Mouse (Mus musculus) embryonic facial prominence, embryonic 13.5 days (tissue): ENCODE data around the gene Fgfr2. TPM values are rescaled to one million over a fixed set of nuclear protein-coding genes. Genes with fewer than 3 reads are reported as not detected.

Experiments used
- ATAC-seq: fragments of 200-750 bp; cut with Nextera tagmentation; 2 replicates; pipeline ENCODE4 v1.8.0; 2017; ENCODE audit warnings: low read depth; ENCODE audit not compliant: insufficient number of reproducible peaks, insufficient read depth, low FRiP score, low TSS enrichment
- H3K27ac ChIP-seq: fragments of 300-500 bp; sonication (generic); 2 replicates; pipeline ENCODE4 v1.5.1; 2015; ENCODE audit warnings: moderate library complexity, mild to moderate bottlenecking, inconsistent platforms
- H3K27me3 ChIP-seq: fragments of 300-500 bp; sonication (generic); 2 replicates; pipeline ENCODE4 v1.6.1; 2015; ENCODE audit warnings: mild to moderate bottlenecking, inconsistent platforms
- H3K36me3 ChIP-seq: fragments of 300-500 bp; sonication (generic); 2 replicates; pipeline ENCODE4 v1.6.1; 2015; ENCODE audit warnings: mild to moderate bottlenecking, inconsistent platforms
- H3K4me1 ChIP-seq: fragments of 300-500 bp; sonication (generic); 2 replicates; pipeline ENCODE4 v1.6.1; 2015; ENCODE audit warnings: inconsistent platforms
- H3K4me2 ChIP-seq: fragments of 300-500 bp; sonication (generic); 2 replicates; pipeline ENCODE4 v1.6.1; 2015; ENCODE audit warnings: moderate library complexity, mild to moderate bottlenecking, inconsistent platforms
- H3K4me3 ChIP-seq: fragments of 300-500 bp; sonication (generic); 2 replicates; pipeline ENCODE4 v1.5.1; 2015; ENCODE audit warnings: mild to moderate bottlenecking, inconsistent platforms
- H3K9ac ChIP-seq: fragments of 300-500 bp; sonication (generic); 2 replicates; pipeline ENCODE4 v1.6.1; 2015; ENCODE audit warnings: mild to moderate bottlenecking, inconsistent platforms
- H3K9me3 ChIP-seq: fragments of 300-500 bp; sonication (generic); 2 replicates; pipeline ENCODE4 v1.6.1; 2016; ENCODE audit warnings: inconsistent platforms
- WGBS: fragments of 180-500 bp; shearing (Covaris S2); methylation state at CpG from one replicate; pipeline ENCODE4 v1.1.7; 2015; ENCODE audit warnings: mixed read lengths; 5-methylcytosine and 5-hydroxymethylcytosine counted together
- polyA plus RNA-seq: library from polyadenylated mRNA; unstranded; fragments of >200 nt; fragmentation: Nextera tagmentation; extraction: Ambion mirVana; gene quantifications from 2 replicates; pipeline ENCODE4 v1.2.1, GENCODE M21; 2015

Gene Fgfr2
- polyA plus RNA-seq, 1 experiment from 2014 or later, result 174 TPM

- Histone ChIP-seq H3K36me3 (no peaks in the 10 kb centered on the region), H3K4me3 (peak overlapping the region; percentile 68), H3K9me3 (no peaks in the 10 kb centered on the region), H3K4me1 (peaks cover 60% of the 10 kb centered on the region), H3K27me3 (no peaks in the 10 kb centered on the region; the same call in 1 of the 2 replicates), H3K27ac (peak overlapping the region; percentile 91), H3K4me2 (peak overlapping the region; percentile 93), H3K9ac (peak overlapping the region; percentile 85)
- peak; percentile 57 for ATAC-seq
- 1% methylated on average over 51 of the region's 51 CpGs for WGBS
Observed at GRCm38 (mm10) chr7:132315149-132316091, 807.7 kb downstream of the Fgfr2 start.

GRCm38 (mm10) chr7:132312396-132312795, 810.8 kb downstream of the Fgfr2 start:
- Histone ChIP-seq H3K4me1 (peaks cover 75% of the 10 kb centered on the region), H3K9me3 (no peaks in the 10 kb centered on the region), H3K36me3 (no peaks in the 10 kb centered on the region), H3K9ac (no peak overlapping the region), H3K4me2 (peak overlapping the region; percentile 19), H3K4me3 (no peak overlapping the region), H3K27ac (no peak overlapping the region), H3K27me3 (no peaks in the 10 kb centered on the region)
- WGBS, result 62% methylated on average over 8 of the region's 8 CpGs
- no peak for ATAC-seq

- no peak for ATAC-seq
- H3K27me3 ChIP-seq, result no peaks in the 10 kb centered on the region
- H3K27ac ChIP-seq, result no peak overlapping the region
- H3K4me2 ChIP-seq, result no peak overlapping the region
- H3K9ac ChIP-seq, result no peak overlapping the region
- H3K4me1 ChIP-seq, result peaks cover 71% of the 10 kb centered on the region
- no peaks in the 10 kb centered on the region for H3K9me3 ChIP-seq
- WGBS, result 45% methylated on average over 5 of the region's 5 CpGs
- no peaks in the 10 kb centered on the region for H3K36me3 ChIP-seq
- no peak overlapping the region for H3K4me3 ChIP-seq
Observed at GRCm38 (mm10) chr7:132308537-132309191, 814.5 kb downstream of the Fgfr2 start.

- H3K36me3 ChIP-seq, result no peaks in the 10 kb centered on the region
- peaks cover 71% of the 10 kb centered on the region for H3K4me1 ChIP-seq
- no peak overlapping the region for H3K9ac ChIP-seq
- no peak for ATAC-seq
- H3K4me2 ChIP-seq, result no peak overlapping the region
- H3K4me3 ChIP-seq, result no peak overlapping the region
- WGBS, result 70% methylated on average over 6 of the region's 6 CpGs
- no peaks in the 10 kb centered on the region for H3K27me3 ChIP-seq
- no peak overlapping the region for H3K27ac ChIP-seq
- no peaks in the 10 kb centered on the region for H3K9me3 ChIP-seq
Observed at GRCm38 (mm10) chr7:132307722-132308271, 815.4 kb downstream of the Fgfr2 start.

GRCm38 (mm10) chr7:132306671-132307412, 816.3 kb downstream of the Fgfr2 start:
- Histone ChIP-seq H3K9ac (no peak overlapping the region), H3K27me3 (no peaks in the 10 kb centered on the region), H3K4me3 (no peak overlapping the region), H3K27ac (no peak overlapping the region), H3K4me1 (peaks cover 71% of the 10 kb centered on the region), H3K36me3 (no peaks in the 10 kb centered on the region), H3K9me3 (no peaks in the 10 kb centered on the region), H3K4me2 (no peak overlapping the region)
- 93% methylated on average over 8 of the region's 8 CpGs for WGBS
- no peak for ATAC-seq

- H3K36me3 ChIP-seq, result no peaks in the 10 kb centered on the region
- H3K27ac ChIP-seq, result no peak overlapping the region
- H3K4me1 ChIP-seq, result peaks cover 72% of the 10 kb centered on the region
- H3K4me2 ChIP-seq, result no peak overlapping the region
- WGBS, result 86% methylated on average over 5 of the region's 5 CpGs
- no peak overlapping the region for H3K9ac ChIP-seq
- ATAC-seq, result no peak
- H3K4me3 ChIP-seq, result no peak overlapping the region
- no peaks in the 10 kb centered on the region for H3K27me3 ChIP-seq
- H3K9me3 ChIP-seq, result no peaks in the 10 kb centered on the region
Observed at GRCm38 (mm10) chr7:132305492-132306375, 817.4 kb downstream of the Fgfr2 start.

GRCm38 (mm10) chr7:132304424-132305085, 818.6 kb downstream of the Fgfr2 start:
- peaks cover 72% of the 10 kb centered on the region for H3K4me1 ChIP-seq
- ATAC-seq, result no peak
- H3K27ac ChIP-seq, result no peak overlapping the region
- no peak overlapping the region for H3K4me2 ChIP-seq
- no peak overlapping the region for H3K9ac ChIP-seq
- H3K27me3 ChIP-seq, result no peaks in the 10 kb centered on the region
- no peak overlapping the region for H3K4me3 ChIP-seq
- no peaks in the 10 kb centered on the region for H3K36me3 ChIP-seq
- no peaks in the 10 kb centered on the region for H3K9me3 ChIP-seq
- WGBS, result 78% methylated on average over 8 of the region's 8 CpGs

- no peaks in the 10 kb centered on the region for H3K36me3 ChIP-seq
- H3K4me1 ChIP-seq, result peaks cover 70% of the 10 kb centered on the region
- no peak overlapping the region for H3K4me3 ChIP-seq
- no peak overlapping the region for H3K4me2 ChIP-seq
- H3K9ac ChIP-seq, result no peak overlapping the region
- 70% methylated on average over 7 of the region's 7 CpGs for WGBS
- no peaks in the 10 kb centered on the region for H3K27me3 ChIP-seq
- H3K27ac ChIP-seq, result no peak overlapping the region
- no peak for ATAC-seq
- no peaks in the 10 kb centered on the region for H3K9me3 ChIP-seq
Observed at GRCm38 (mm10) chr7:132303988-132304387, 819.2 kb downstream of the Fgfr2 start.

- H3K4me1 ChIP-seq, result peaks cover 58% of the 10 kb centered on the region
- H3K4me3 ChIP-seq, result no peak overlapping the region
- no peak overlapping the region for H3K9ac ChIP-seq
- no peaks in the 10 kb centered on the region for H3K9me3 ChIP-seq
- ATAC-seq, result no peak
- no peaks in the 10 kb centered on the region for H3K27me3 ChIP-seq
- no peak overlapping the region; the same call in 1 of the 2 replicates for H3K4me2 ChIP-seq
- H3K36me3 ChIP-seq, result no peaks in the 10 kb centered on the region; the same call in 1 of the 2 replicates
- H3K27ac ChIP-seq, result peak overlapping the region; percentile 48; the same call in 1 of the 2 replicates
- 57% methylated on average over 8 of the region's 8 CpGs for WGBS
Observed at GRCm38 (mm10) chr7:132302508-132303241, 820.5 kb downstream of the Fgfr2 start.
